Mouse (Mus musculus) Patski (cell line): Measurements from ENCODE around the gene Tgfbr3. TPM values are rescaled to one million over a fixed set of nuclear protein-coding genes. Genes with fewer than 3 reads are reported as not detected.

Experiments
- ATAC-seq: fragments of 100-300 bp; one replicate; pipeline ENCODE4 v1.8.0; 2021
- CTCF ChIA-PET: fragments of 350-600 bp; sonication (Branson Sonifier 250); formaldehyde crosslinking; loops from one replicate; lab custom pipeline; 2022; ENCODE audit warnings: inconsistent platforms; lab: Charles Lee
- POLR2A ChIA-PET: fragments of 350-600 bp; sonication (Branson Sonifier 250); formaldehyde crosslinking; loops from one replicate; lab custom pipeline; 2022; ENCODE audit warnings: antibody characterized with exemption, inconsistent platforms; lab: Charles Lee
- DNase-seq: peaks from one replicate; pipeline ENCODE4 v3.0.0-alpha.2; 2011; ENCODE audit warnings: low read depth, low spot score
- H3K27me3 ChIP-seq: fragments of 371-371 bp; one replicate; pipeline ENCODE4 v1.5.1; 2021
- CTCF ChIP-seq: fragments of 100-300 bp; IDR thresholded peaks from one replicate; pipeline ENCODE4 v1.5.1; 2021
- in situ Hi-C: fragments of 300-500 bp; cut with MboI; formaldehyde crosslinking; loops from 3 replicates; pipeline ENCODE4 v1.11.1; 2018; ENCODE audit warnings: low pct_unique_long_range_greater_than_20kb, mixed read lengths
- polyA plus RNA-seq: library from polyadenylated mRNA; unstranded; gene quantifications from one replicate; pipeline ENCODE4 v1.2.3, GENCODE M21; 2021

Gene Tgfbr3
- polyA plus RNA-seq, 1 experiment from 2014 or later = 35.6 TPM

- in situ Hi-C loops = no loop called here
- no peak for ATAC-seq
- ChIA-PET POLR2A (no interaction called here), CTCF (interaction anchor here (0.9 to 1.4 kb wide), 2 partner anchors 10 to 38 kb away, joined by 3 read pairs; no protein-coding TSS in a partner anchor)
- H3K27me3 ChIP-seq = no peaks in the 10 kb centered on the region
- DNase-seq = no peak
- TF ChIP-seq CTCF = no peak
Observed at GRCm38 (mm10) chr5:107201509-107202182, 87.8 kb downstream of the Tgfbr3 start.

GRCm38 (mm10) chr5:107200853-107201341 lies 88.5 kb downstream of the Tgfbr3 start:
- ChIA-PET CTCF (interaction anchor here (0.9 kb wide), 1 partner anchor 14 kb away, joined by 4 read pairs; no protein-coding TSS in a partner anchor), POLR2A (no interaction called here)
- no peaks in the 10 kb centered on the region for H3K27me3 ChIP-seq
- TF ChIP-seq CTCF = no peak
- in situ Hi-C loops = no loop called here
- DNase-seq (no peak), ATAC-seq (no peak)

- DNase-seq = no peak
- TF ChIP-seq CTCF = no peak
- no peak for ATAC-seq
- POLR2A ChIA-PET = no interaction called here
- in situ Hi-C loops = no loop called here
- no peaks in the 10 kb centered on the region for H3K27me3 ChIP-seq
- CTCF ChIA-PET = interaction anchor here (0.9 to 1.4 kb wide), 2 partner anchors 10 to 15 kb away, joined by 4 to 5 read pairs; no protein-coding TSS in a partner anchor
Observed at GRCm38 (mm10) chr5:107200221-107200635, 89.2 kb downstream of the Tgfbr3 start.

- H3K27me3 ChIP-seq = no peaks in the 10 kb centered on the region
- TF ChIP-seq CTCF = no peak
- DNase-seq (no peak), ATAC-seq (no peak)
- in situ Hi-C loops = no loop called here
- CTCF ChIA-PET = interaction anchor here (1.6 kb wide), 1 partner anchor 16 kb away, joined by 4 read pairs; no protein-coding TSS in a partner anchor
- POLR2A ChIA-PET = interaction anchor here (1.3 kb wide), 1 partner anchor 17 kb away, joined by 5 read pairs; no protein-coding TSS in a partner anchor
Observed at GRCm38 (mm10) chr5:107195751-107196395, 93.6 kb downstream of the Tgfbr3 start.

GRCm38 (mm10) chr5:107193160-107193559 lies 96.3 kb downstream of the Tgfbr3 start:
- no peak for ATAC-seq
- no peak for TF ChIP-seq CTCF
- POLR2A ChIA-PET = no interaction called here
- H3K27me3 ChIP-seq = no peaks in the 10 kb centered on the region
- in situ Hi-C loops = no loop called here
- CTCF ChIA-PET = no interaction called here
- DNase-seq = no peak

GRCm38 (mm10) chr5:107192372-107192771 lies 97.1 kb downstream of the Tgfbr3 start:
- ChIA-PET POLR2A (no interaction called here), CTCF (interaction anchor here (0.8 kb wide), 1 partner anchor 10 kb away, joined by 3 read pairs; no protein-coding TSS in a partner anchor)
- no peak for TF ChIP-seq CTCF
- no peaks in the 10 kb centered on the region for H3K27me3 ChIP-seq
- ATAC-seq (no peak), DNase-seq (no peak)
- in situ Hi-C loops = no loop called here

GRCm38 (mm10) chr5:107188551-107188950 lies 100.9 kb downstream of the Tgfbr3 start:
- no peak for ATAC-seq
- in situ Hi-C loops = no loop called here
- DNase-seq = no peak
- no peak for TF ChIP-seq CTCF
- CTCF ChIA-PET = no interaction called here
- no peaks in the 10 kb centered on the region for H3K27me3 ChIP-seq
- POLR2A ChIA-PET = no interaction called here

GRCm38 (mm10) chr5:107186206-107186605 lies 103.2 kb downstream of the Tgfbr3 start:
- ChIA-PET POLR2A (no interaction called here), CTCF (no interaction called here)
- ATAC-seq = no peak
- DNase-seq = no peak
- no peak for TF ChIP-seq CTCF
- no peaks in the 10 kb centered on the region for H3K27me3 ChIP-seq
- in situ Hi-C loops = no loop called here

GRCm38 (mm10) chr5:107184158-107184883 lies 105.1 kb downstream of the Tgfbr3 start:
- no peak for TF ChIP-seq CTCF
- no peak for ATAC-seq
- no peaks in the 10 kb centered on the region for H3K27me3 ChIP-seq
- CTCF ChIA-PET = no interaction called here
- POLR2A ChIA-PET = no interaction called here
- in situ Hi-C loops = no loop called here
- DNase-seq = no peak

- ATAC-seq (no peak), DNase-seq (no peak)
- CTCF ChIA-PET = no interaction called here
- no peaks in the 10 kb centered on the region for H3K27me3 ChIP-seq
- POLR2A ChIA-PET = no interaction called here
- in situ Hi-C loops = no loop called here
- TF ChIP-seq CTCF = no peak
Observed at GRCm38 (mm10) chr5:107183537-107183936, 105.9 kb downstream of the Tgfbr3 start.
